Mouse (Mus musculus): ENCODE measurements around the gene Nprl3. TPM values are rescaled to one million over a fixed set of nuclear protein-coding genes. Genes with fewer than 3 reads are reported as not detected.
A peak's percentile ranks its signal among the peaks of the same experiment; 100 is the strongest.
"Not testable (repeated sequence)": the region's sequence is repeated elsewhere in the genome, so short reads cannot be mapped to it uniquely, and the experiment has no call there.

Gene Nprl3
- total and polyA plus RNA-seq, 2 experiments: 13.4 to 65.4 TPM

DNA sequence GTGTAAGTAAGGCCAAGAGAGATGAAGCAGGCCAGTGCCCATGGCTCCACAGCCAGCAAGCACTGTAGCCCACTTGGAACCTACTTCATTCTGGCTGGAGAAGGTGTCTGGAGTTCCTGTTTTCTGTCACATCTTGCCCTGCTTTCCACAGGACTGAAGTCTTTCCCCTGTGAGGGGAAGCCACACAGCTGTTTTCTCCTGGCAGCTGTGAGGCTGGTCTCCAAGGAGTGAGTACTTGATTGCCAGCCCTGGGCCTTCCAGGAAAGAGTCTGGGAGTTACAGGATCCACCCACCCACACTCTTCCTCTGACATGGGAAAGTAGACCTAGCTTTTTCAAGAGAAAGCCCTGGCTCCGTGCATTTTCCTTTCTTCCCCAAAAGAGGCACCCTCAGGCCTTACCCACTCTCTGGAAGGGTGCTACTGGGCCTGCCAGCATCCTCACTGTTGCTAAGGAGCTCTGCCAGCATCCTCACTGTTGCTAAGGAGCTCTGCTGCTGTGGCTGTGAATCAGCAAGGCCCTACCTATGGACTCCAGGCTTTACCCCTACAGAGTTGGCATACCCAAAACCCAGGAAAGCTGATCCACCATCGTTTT lies 35.4 kb upstream of the Nprl3 start:
- Histone ChIP-seq H3K4me1 (ENCODE audit: control insufficient read depth, insufficient read depth, low read length) (no peaks in the 10 kb centered on the region), H3K4me3 (ENCODE audit: insufficient read depth, low read depth, low read length) (no peak overlapping the region), H3K79me2 (ENCODE audit: control insufficient read depth, insufficient read depth, low read length) (no peaks in the 10 kb centered on the region), H3K27ac (replicated peaks; ENCODE audit: insufficient read depth, low read depth, low read length) (no peak overlapping the region), H3K9ac (ENCODE audit: low read depth, low read length) (no peak overlapping the region), H3K27me3 (ENCODE audit: control insufficient read depth, insufficient read depth, low read length) (peaks cover 8% of the 10 kb centered on the region; the same call in 1 of the 2 replicates), H3K36me3 (ENCODE audit: control insufficient read depth, insufficient read depth, low read length) (no peaks in the 10 kb centered on the region)
- TF ChIP-seq POLR2A (IDR thresholded peaks at IDR 0.05; ENCODE audit: extremely low read depth, insufficient read depth, low read length) (no peak), CTCF (IDR thresholded peaks at IDR 0.05; ENCODE audit: low read depth, low read length) (no peak)
- DNase-seq (ENCODE audit: extremely low read depth, low read depth, low spot score): no peak
- WGBS: 33% methylated on average over 2 of the region's 2 CpGs

DNA sequence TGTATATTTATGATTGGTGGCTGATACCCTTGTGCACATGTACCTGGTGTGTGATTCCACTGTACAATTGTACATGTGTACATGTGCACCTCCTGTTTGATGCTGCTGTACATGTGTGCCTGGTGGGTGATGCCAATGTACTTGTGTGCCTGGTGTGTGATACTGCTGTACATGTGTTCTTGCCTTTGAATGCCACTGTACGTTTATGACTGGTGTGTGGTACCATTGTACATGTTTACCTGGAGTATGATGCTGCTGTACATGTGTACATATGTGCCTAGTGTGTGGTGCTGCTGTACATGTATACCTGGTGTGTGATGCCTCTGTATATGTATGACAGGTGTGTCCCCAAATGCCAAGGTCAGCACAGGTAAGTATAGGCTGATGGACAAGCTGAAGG lies 34.0 kb upstream of the Nprl3 start:
- TF ChIP-seq POLR2A (IDR thresholded peaks at IDR 0.05; ENCODE audit: extremely low read depth, insufficient read depth, low read length) (no peak), CTCF (IDR thresholded peaks at IDR 0.05; ENCODE audit: low read depth, low read length) (no peak)
- Histone ChIP-seq H3K9ac (ENCODE audit: low read depth, low read length) (no peak overlapping the region), H3K4me3 (ENCODE audit: insufficient read depth, low read depth, low read length) (no peak overlapping the region), H3K4me1 (ENCODE audit: control insufficient read depth, insufficient read depth, low read length) (no peaks in the 10 kb centered on the region), H3K27ac (replicated peaks; ENCODE audit: insufficient read depth, low read depth, low read length) (no peak overlapping the region), H3K79me2 (ENCODE audit: control insufficient read depth, insufficient read depth, low read length) (no peaks in the 10 kb centered on the region), H3K36me3 (ENCODE audit: control insufficient read depth, insufficient read depth, low read length) (no peaks in the 10 kb centered on the region), H3K27me3 (ENCODE audit: control insufficient read depth, insufficient read depth, low read length) (peaks cover 8% of the 10 kb centered on the region; the same call in 1 of the 2 replicates)
- WGBS: 63% methylated on average over 1 of the region's 1 CpGs
- no peak for DNase-seq (ENCODE audit: extremely low read depth, low read depth, low spot score)

DNA sequence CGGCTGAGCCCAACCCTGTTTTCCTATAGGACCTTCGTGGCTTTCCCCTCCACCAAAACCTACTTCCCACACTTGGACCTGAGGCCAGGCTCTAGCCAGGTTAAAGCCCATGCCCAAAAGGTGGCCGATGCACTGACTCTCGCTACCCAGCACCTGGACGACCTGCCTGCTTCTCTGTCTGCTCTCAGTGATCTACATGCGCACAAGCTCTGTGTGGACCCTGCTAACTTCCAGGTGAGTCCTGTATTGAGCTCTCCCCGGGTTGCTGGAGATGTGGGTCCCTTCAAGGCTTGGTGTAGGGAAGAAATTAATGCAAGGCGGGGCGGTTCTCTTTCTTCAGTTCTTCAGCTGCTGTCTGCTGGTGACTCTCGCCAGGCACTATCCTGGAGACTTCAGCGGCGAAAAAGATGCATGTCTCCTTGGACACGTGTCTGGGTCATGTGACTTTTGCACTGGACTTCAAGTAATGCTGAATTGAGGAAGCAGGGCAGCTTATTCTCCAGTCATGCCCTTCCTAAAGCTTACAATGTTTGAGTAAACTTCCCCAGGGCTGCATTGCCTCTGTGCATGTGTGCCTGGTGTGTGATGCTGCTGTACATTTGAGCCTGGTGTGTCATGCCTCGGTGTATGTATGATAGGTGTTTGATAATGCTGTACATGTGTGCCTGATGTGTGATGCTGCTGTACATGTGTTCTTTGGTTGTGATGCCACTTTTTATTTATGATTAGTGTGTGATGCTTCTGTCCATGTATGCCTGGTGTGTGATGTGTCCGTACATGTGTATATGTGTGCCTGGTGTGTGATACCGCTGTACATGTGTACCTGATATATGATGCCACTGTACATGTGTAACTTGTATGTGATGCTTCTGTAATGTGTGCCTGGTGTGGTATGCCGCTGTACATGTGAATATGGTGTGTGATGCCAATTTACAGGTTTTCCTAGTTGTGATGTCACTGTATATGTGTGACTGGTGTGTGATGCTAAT lies 33.1 kb upstream of the Nprl3 start:
- Histone ChIP-seq H3K4me1 (ENCODE audit: control insufficient read depth, insufficient read depth, low read length) (no peaks in the 10 kb centered on the region), H3K4me3 (ENCODE audit: insufficient read depth, low read depth, low read length) (no peak overlapping the region), H3K36me3 (ENCODE audit: control insufficient read depth, insufficient read depth, low read length) (no peaks in the 10 kb centered on the region), H3K9ac (ENCODE audit: low read depth, low read length) (no peak overlapping the region), H3K27me3 (ENCODE audit: control insufficient read depth, insufficient read depth, low read length) (peaks cover 8% of the 10 kb centered on the region; the same call in 1 of the 2 replicates), H3K79me2 (ENCODE audit: control insufficient read depth, insufficient read depth, low read length) (no peaks in the 10 kb centered on the region), H3K27ac (replicated peaks; ENCODE audit: insufficient read depth, low read depth, low read length) (no peak overlapping the region)
- no peak for DNase-seq (ENCODE audit: extremely low read depth, low read depth, low spot score)
- 53% methylated on average over 15 of the region's 17 CpGs for WGBS
- TF ChIP-seq POLR2A (IDR thresholded peaks at IDR 0.05; ENCODE audit: extremely low read depth, insufficient read depth, low read length) (no peak), CTCF (IDR thresholded peaks at IDR 0.05; ENCODE audit: low read depth, low read length) (no peak)

DNA sequence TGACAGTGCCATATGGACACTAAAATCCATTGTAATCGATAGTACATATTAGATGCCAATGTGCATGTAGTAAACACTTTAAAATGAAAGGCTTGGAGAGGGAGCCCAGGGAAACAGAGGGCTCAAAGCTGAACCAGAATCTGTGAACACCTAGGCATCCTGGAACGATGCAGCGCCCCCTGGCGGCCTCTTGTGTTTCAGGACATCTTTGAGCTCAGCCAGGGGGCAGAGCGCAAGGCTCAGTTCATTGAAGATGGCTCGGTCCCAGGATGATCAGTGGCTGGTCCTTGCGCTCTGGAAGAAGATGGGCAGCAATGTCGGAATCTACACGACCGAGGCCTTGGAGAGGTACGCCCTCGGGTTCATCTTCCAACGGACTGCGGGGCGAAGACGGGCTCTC lies 32.4 kb upstream of the Nprl3 start, which contains the start of gene Hbq1a:
TSS of gene Hbq1a (plus strand) at position 205 of the 400 bp plus-strand sequence.
- not testable (repeated sequence) for H3K36me3 ChIP-seq (ENCODE audit: control insufficient read depth, insufficient read depth, low read length); H3K79me2 ChIP-seq (ENCODE audit: control insufficient read depth, insufficient read depth, low read length); DNase-seq (ENCODE audit: extremely low read depth, low read depth, low spot score); H3K9ac ChIP-seq (ENCODE audit: low read depth, low read length); H3K4me1 ChIP-seq (ENCODE audit: control insufficient read depth, insufficient read depth, low read length); H3K27ac ChIP-seq (replicated peaks; ENCODE audit: insufficient read depth, low read depth, low read length); H3K27me3 ChIP-seq (ENCODE audit: control insufficient read depth, insufficient read depth, low read length); H3K4me3 ChIP-seq (ENCODE audit: insufficient read depth, low read depth, low read length)
- TF ChIP-seq CTCF (IDR thresholded peaks at IDR 0.05; ENCODE audit: low read depth, low read length): peak; percentile 62
- 7% methylated on average over 16 of the region's 16 CpGs for WGBS

DNA sequence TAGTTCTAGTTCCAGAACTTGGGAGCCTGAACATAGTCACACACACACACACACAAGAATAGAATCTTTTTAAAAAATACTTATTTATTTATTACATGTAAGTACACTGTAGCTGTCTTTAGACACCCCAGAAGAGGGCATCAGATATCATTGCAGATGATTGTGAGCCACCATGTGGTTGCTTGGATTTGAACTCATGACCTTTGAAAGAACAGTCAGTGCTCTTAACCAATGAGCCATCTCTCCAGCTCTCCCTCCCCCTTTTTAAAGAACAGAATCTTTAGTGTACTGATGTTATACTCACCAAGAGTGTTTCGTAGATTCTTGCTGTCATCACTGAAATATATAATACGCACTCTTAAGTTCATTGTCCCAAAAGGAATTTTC lies 31.0 kb upstream of the Nprl3 start:
- TF ChIP-seq CTCF (IDR thresholded peaks at IDR 0.05; ENCODE audit: low read depth, low read length) (no peak), POLR2A (IDR thresholded peaks at IDR 0.05; ENCODE audit: extremely low read depth, insufficient read depth, low read length) (no peak)
- Histone ChIP-seq H3K27ac (replicated peaks; ENCODE audit: insufficient read depth, low read depth, low read length) (no peak overlapping the region), H3K9ac (ENCODE audit: low read depth, low read length) (no peak overlapping the region), H3K4me3 (ENCODE audit: insufficient read depth, low read depth, low read length) (no peak overlapping the region), H3K27me3 (ENCODE audit: control insufficient read depth, insufficient read depth, low read length) (peaks cover 8% of the 10 kb centered on the region; the same call in 1 of the 2 replicates), H3K4me1 (ENCODE audit: control insufficient read depth, insufficient read depth, low read length) (no peaks in the 10 kb centered on the region), H3K36me3 (ENCODE audit: control insufficient read depth, insufficient read depth, low read length) (no peaks in the 10 kb centered on the region), H3K79me2 (ENCODE audit: control insufficient read depth, insufficient read depth, low read length) (no peaks in the 10 kb centered on the region)
- no peak for DNase-seq (ENCODE audit: extremely low read depth, low read depth, low spot score)
- 91% methylated on average over 2 of the region's 2 CpGs for WGBS

Data from liver, adult 2 months (tissue).